Mouse (Mus musculus) gastrocnemius, postnatal 10 days (tissue): ENCODE measurements around the gene Gm49711. TPM values are rescaled to one million over a fixed set of nuclear protein-coding genes. Genes with fewer than 3 reads are reported as not detected.
A peak's percentile ranks its signal among the peaks of the same experiment; 100 is the strongest.

Experiments used
- DNase-seq: peaks from one replicate; pipeline ENCODE4 v3.0.0; 2021; ENCODE audit warnings: mixed read lengths
- total RNA-seq, 2 experiments: library from RNA; stranded (reverse); gene quantifications; 2 replicates each; pipeline ENCODE4 v1.2.3; 2021

Gm49711 gene
- total RNA-seq, 2 experiments from 2014 or later: not detected

- DNase-seq: no peak
Measured at GRCm38 (mm10) chr16:92120899-92121531, 62.9 kb downstream of the Gm49711 start.

- no peak for DNase-seq
Measured at GRCm38 (mm10) chr16:92127226-92127625, 69.1 kb downstream of the Gm49711 start.

GRCm38 (mm10) chr16:92127666-92128065 lies 69.5 kb downstream of the Gm49711 start:
- no peak for DNase-seq

- DNase-seq: no peak
Measured at GRCm38 (mm10) chr16:92129843-92130242, 71.7 kb downstream of the Gm49711 start.

DNA sequence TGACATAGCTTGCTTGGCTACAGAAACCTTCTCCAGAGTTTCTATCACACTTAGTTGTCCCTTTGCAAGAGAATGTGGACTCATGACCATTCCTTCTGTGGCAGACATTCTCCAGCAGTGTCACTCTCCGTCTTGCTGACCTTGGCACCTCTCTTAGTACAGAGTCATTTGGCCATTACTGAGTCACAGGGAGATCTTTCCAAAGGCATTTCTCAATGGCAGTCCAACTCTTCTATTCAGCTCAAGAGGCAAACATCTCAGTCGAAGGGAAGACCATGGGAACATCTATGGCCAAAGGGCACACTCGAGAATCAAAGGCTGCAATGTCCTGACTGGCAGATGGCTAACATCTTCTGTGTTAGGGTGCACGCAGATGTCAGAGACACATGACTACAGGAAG lies 74.4 kb downstream of the Gm49711 start:
- no peak for DNase-seq

DNA sequence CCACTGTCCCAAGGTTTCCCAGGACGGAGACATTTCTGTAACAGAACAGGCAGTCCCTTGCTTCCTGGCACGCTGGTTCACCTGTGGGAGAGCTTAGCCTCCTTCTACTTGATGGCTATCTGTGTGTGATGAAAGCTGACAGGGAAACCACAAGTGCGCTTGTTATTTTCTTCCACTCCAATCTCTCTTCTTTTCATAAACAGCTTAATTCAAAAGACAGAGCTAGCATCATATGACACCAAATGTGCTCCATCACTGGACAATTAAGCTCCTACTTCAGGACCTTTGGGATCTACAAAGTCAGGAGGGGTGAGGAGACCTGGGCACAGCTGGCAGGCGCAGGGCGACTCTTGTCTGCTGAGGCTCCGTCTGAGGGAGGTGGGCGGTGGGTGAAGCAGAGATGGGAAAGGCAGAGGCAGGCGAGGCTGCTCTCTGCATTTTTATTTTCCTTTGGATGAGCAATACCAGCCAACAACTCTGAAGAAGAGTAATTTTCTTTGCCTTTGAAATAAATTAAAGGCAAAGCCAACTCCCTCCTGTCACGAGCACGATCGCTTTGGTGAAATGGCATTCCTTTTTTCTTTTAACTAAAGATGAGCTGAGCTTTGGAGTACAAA lies 76.1 kb downstream of the Gm49711 start:
- no peak for DNase-seq

- no peak for DNase-seq
Measured at GRCm38 (mm10) chr16:92136275-92136674, 78.2 kb downstream of the Gm49711 start.

GRCm38 (mm10) chr16:92139386-92140261 lies 81.5 kb downstream of the Gm49711 start:
- DNase-seq: no peak

GRCm38 (mm10) chr16:92140328-92140727 lies 82.2 kb downstream of the Gm49711 start:
- DNase-seq: no peak

DNA sequence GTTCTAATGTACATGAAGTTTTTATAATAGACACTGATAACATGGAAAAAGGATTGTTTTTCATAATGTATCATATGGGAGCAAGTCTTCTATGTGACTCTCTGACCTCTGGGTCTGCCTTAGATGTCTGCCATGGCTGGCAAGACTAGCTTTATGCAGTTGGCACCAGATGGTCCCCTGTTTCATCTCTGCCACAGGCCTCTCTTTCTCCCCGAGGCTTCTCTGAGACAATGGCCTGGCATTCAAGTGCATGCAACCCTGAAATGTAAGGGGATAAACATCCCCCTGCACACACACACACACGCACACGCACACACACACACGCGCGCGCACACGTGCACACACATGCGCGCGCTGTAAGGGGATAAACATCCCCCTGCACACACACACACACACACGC lies 82.9 kb downstream of the Gm49711 start:
- no peak for DNase-seq

GRCm38 (mm10) chr16:92142426-92143012 lies 84.4 kb downstream of the Gm49711 start:
- no peak for DNase-seq

GRCm38 (mm10) chr16:92147631-92148366 lies 89.7 kb downstream of the Gm49711 start:
- DNase-seq: no peak

DNA sequence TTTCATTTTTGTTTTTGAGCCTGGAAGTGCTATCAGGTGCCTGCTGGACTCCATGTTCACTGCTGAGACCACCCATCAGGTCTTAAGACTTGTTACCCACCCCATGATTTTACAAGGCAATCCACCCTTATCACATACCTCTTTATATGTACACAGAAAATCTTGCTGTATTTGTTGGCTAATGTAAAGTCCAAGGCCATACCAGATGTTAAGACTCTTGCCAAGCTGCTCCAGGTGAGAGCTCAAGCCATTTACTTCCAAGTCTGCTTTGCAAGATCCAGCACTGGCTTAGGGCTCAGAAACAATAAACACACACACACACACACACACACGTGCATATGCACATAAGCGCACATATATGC lies 90.2 kb downstream of the Gm49711 start:
- DNase-seq: no peak

- DNase-seq: no peak
Measured at GRCm38 (mm10) chr16:92150975-92151374, 92.9 kb downstream of the Gm49711 start.

DNA sequence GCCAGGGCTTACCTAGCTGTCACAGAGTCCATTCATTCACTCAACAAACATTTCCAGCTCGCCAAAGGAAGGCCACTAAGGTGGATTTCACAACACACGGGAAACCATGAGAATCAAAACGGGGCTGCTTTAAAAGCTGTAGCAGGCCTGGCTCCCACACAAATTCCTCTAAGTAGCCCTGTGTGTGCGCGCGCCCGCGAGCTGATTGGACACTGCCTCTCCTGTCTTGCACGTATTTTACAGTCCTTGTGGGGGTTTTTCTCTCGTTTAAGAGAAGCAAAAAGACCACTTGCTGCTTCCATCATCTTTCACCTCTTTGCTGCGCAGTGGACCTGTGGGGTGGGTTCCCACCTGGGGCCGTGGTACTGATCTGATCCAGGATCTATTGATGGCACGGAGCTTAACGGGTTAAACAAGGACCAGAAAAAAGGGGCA lies 99.9 kb downstream of the Gm49711 start:
- DNase-seq: no peak

DNA sequence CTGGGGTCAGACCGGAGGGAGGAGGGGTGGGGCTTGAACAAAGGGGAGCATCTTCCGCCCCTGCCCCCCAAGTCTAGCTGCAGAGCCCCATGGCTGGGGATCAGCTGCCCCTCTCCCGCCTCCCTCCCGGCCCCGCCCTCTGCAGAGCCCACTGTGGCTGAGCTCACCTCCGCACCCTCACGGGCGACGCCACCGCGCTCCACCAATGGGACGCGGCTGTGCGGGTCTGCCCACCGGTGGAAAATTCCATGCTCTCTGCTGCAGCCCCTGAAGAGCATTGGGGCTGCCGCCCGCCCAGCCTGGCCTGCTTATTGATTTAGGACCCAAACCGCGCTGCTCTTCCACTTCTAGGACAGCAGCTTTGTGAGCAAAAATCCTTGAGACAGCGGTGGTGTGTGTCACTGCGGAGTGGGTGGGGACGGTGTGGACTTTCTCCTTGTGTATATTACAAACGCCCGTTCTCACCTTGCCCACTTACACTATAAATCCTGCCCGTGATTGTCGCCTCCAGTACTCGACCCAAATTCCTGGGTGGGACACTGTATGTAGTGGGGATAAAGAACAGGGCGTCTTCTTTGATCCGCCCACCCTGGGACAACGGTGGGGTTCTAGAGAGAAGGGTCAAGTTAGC lies 100.5 kb downstream of the Gm49711 start:
- DNase-seq: peak; percentile 32

DNA sequence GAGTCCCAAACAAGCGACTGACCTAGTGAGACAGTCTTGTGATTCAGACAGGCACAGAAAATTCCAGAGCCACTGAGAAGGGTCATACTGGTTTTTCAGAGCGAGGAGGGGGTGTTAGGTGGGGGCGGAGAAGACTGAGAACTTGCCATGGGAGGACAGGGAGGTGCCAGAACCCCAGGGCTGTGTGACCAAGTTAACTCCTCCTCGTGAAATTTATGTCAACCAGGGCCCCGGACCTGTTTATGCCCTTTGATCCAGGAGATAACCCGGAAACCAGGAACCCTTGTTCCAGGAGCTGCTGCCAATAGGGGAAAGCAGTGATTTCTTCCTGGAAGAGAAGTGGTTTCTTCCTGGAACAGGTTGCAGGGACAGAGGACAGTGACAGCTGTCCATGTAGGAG lies 101.0 kb downstream of the Gm49711 start:
- no peak for DNase-seq

- DNase-seq: no peak
Measured at GRCm38 (mm10) chr16:92162289-92162688, 104.2 kb downstream of the Gm49711 start.

GRCm38 (mm10) chr16:92163545-92163944 lies 105.4 kb downstream of the Gm49711 start:
- DNase-seq: no peak

DNA sequence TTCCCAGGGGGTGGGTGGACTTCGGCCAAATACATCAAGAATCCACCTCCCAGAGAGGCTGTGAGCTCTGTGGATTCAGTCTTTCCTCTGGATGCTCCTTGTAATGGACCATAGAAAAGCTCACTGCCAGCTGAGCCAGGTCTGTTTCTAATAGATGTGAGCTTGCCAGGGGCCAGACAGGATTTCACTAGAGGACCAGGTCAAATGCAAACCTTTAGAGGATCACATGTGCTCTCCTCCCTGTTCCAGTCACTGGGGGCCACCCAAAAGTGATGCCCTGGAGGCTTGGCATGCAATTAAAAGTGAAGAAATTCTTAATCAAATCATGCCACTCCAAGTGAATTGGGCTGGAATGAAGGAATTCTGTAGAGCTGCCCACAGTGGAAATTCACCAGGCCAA lies 117.9 kb downstream of the Gm49711 start:
- no peak for DNase-seq

- no peak for DNase-seq
Measured at GRCm38 (mm10) chr16:92177718-92178117, 119.6 kb downstream of the Gm49711 start.

DNA sequence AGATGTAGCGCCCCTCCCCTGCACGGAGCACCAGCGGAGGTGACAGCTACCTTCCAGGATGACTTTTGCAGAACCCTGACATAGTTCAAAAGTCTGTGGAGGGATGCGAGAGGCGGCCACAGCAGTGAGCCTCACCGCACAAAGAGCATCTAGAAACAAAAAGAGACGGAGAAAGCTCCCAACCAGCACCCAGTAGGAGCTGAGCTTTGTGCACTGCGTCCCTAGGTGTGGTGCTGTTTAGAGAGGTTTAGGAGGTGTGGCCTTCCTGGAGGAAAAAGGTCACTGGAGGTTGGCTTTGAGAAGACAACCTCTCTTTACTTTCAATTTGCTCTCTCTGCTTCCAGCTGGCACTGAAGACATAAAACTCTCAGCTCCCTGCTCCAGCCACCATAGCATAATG lies 121.2 kb downstream of the Gm49711 start:
- DNase-seq: no peak
